Mouse (Mus musculus) embryo, embryonic 10.5 days (tissue): ENCODE measurements around the gene Siae.
A peak's percentile ranks its signal among the peaks of the same experiment; 100 is the strongest.

Experiments
- DNase-seq: peaks from one replicate; pipeline ENCODE4 v3.0.0-alpha.2; 2015; ENCODE audit warnings: low spot score

Siae gene

GRCm38 (mm10) chr9:37569231-37569835 is 13.8 kb downstream of the Siae start:
- no peak for DNase-seq

GRCm38 (mm10) chr9:37572204-37572876 is 16.8 kb downstream of the Siae start:
- DNase-seq = no peak

GRCm38 (mm10) chr9:37576436-37576930 is 21.0 kb downstream of the Siae start:
- DNase-seq = no peak

GRCm38 (mm10) chr9:37583594-37583993 is 28.1 kb downstream of the Siae start:
- DNase-seq = no peak

- DNase-seq = no peak
These were observed 31.2 kb downstream of the Siae start for GRCm38 (mm10) chr9:37586718-37587117.

GRCm38 (mm10) chr9:37590381-37590780 is 34.9 kb downstream of the Siae start:
- DNase-seq = no peak

GRCm38 (mm10) chr9:37592025-37592424 is 36.5 kb downstream of the Siae start:
- DNase-seq = no peak

- DNase-seq = no peak
These were observed 37.1 kb downstream of the Siae start for GRCm38 (mm10) chr9:37592633-37593032.

- DNase-seq = no peak
These were observed 38.2 kb downstream of the Siae start for GRCm38 (mm10) chr9:37593690-37594089.

GRCm38 (mm10) chr9:37595570-37595969 is 40.1 kb downstream of the Siae start:
- no peak for DNase-seq

GRCm38 (mm10) chr9:37598637-37599036 is 43.1 kb downstream of the Siae start:
- DNase-seq = no peak

- no peak for DNase-seq
These were observed 45.2 kb downstream of the Siae start for GRCm38 (mm10) chr9:37600538-37601205.

GRCm38 (mm10) chr9:37605089-37605488 is 49.6 kb downstream of the Siae start:
- DNase-seq = no peak

- DNase-seq = no peak
These were observed 54.1 kb downstream of the Siae start for GRCm38 (mm10) chr9:37609558-37609957.

- DNase-seq = peak; percentile 96
These were observed 57.8 kb downstream of the Siae start, which contains the start of gene Spa17 for GRCm38 (mm10) chr9:37613182-37613910. TSS of gene Spa17 (minus strand) at chr9:37613722.

GRCm38 (mm10) chr9:37613911-37614280 is 58.4 kb downstream of the Siae start:
- no peak for DNase-seq

GRCm38 (mm10) chr9:37614316-37614715 is 58.8 kb downstream of the Siae start:
- no peak for DNase-seq

GRCm38 (mm10) chr9:37615220-37615619 is 59.7 kb downstream of the Siae start:
- DNase-seq = no peak

GRCm38 (mm10) chr9:37616770-37617169 is 61.3 kb downstream of the Siae start:
- DNase-seq = peak; percentile 71

GRCm38 (mm10) chr9:37621290-37621689 is 65.8 kb downstream of the Siae start:
- no peak for DNase-seq

GRCm38 (mm10) chr9:37623981-37624380 is 68.5 kb downstream of the Siae start:
- DNase-seq = no peak

GRCm38 (mm10) chr9:37624502-37624901 is 69.0 kb downstream of the Siae start:
- no peak for DNase-seq
